Mouse (Mus musculus) neural tube, embryonic 11.5 days (tissue): Measurements from ENCODE around the gene Klhl18. TPM values are rescaled to one million over a fixed set of nuclear protein-coding genes. Genes with fewer than 3 reads are reported as not detected.

Source experiments
- ATAC-seq: fragments of 200-750 bp; cut with Nextera tagmentation; 2 replicates; pipeline ENCODE4 v1.8.0; 2017; ENCODE audit warnings: moderate number of reproducible peaks, mild to moderate bottlenecking, moderate TSS enrichment, moderate library complexity; ENCODE audit not compliant: insufficient read depth, low FRiP score, low TSS enrichment
- DNase-seq: peaks from one replicate; pipeline ENCODE4 v3.0.0-alpha.2; 2015; ENCODE audit warnings: low spot score
- H3K27ac ChIP-seq: fragments of 300-500 bp; sonication (generic); 2 replicates; pipeline ENCODE4 v1.5.1; 2014; ENCODE audit warnings: low read depth, mild to moderate bottlenecking, low read length
- H3K27me3 ChIP-seq: fragments of 300-500 bp; sonication (generic); 2 replicates; pipeline ENCODE4 v1.6.1; 2014; ENCODE audit warnings: mild to moderate bottlenecking, low read length, mixed read lengths; ENCODE audit not compliant: control insufficient read depth, insufficient read depth
- H3K36me3 ChIP-seq: fragments of 300-500 bp; sonication (generic); 2 replicates; pipeline ENCODE4 v1.6.1; 2014; ENCODE audit warnings: mild to moderate bottlenecking, low read length, moderate library complexity, mixed read lengths; ENCODE audit not compliant: control insufficient read depth, insufficient read depth
- H3K4me1 ChIP-seq: fragments of 300-500 bp; sonication (generic); 2 replicates; pipeline ENCODE4 v1.6.1; 2014; ENCODE audit warnings: low read length, mixed read lengths; ENCODE audit not compliant: control insufficient read depth, insufficient read depth
- H3K4me2 ChIP-seq: fragments of 300-500 bp; sonication (generic); 2 replicates; pipeline ENCODE4 v1.6.1; 2014; ENCODE audit warnings: low read depth, mild to moderate bottlenecking, moderate library complexity
- H3K4me3 ChIP-seq: fragments of 300-500 bp; sonication (generic); 2 replicates; pipeline ENCODE4 v1.5.1; 2014; ENCODE audit warnings: low read depth, low read length
- H3K9ac ChIP-seq: fragments of 300-500 bp; sonication (generic); 2 replicates; pipeline ENCODE4 v1.6.1; 2014; ENCODE audit warnings: mild to moderate bottlenecking, low read length
- H3K9me3 ChIP-seq: fragments of 300-500 bp; sonication (generic); 2 replicates; pipeline ENCODE4 v1.6.1; 2016; ENCODE audit warnings: low read length; ENCODE audit not compliant: control insufficient read depth
- WGBS: fragments of 180-500 bp; shearing (Covaris S2); extraction: QIAGEN DNeasy Blood & Tissue Kit; methylation state at CpG from one replicate; pipeline ENCODE4 v1.1.7; 2014; 5-methylcytosine and 5-hydroxymethylcytosine counted together
- polyA plus RNA-seq: library from polyadenylated mRNA; unstranded; fragments of >200 nt; fragmentation: Nextera tagmentation; extraction: Ambion mirVana; gene quantifications from 2 replicates; pipeline ENCODE4 v1.2.1, GENCODE M21; 2014

Gene Klhl18
- polyA plus RNA-seq, 1 experiment from 2014 or later = 11.1 TPM

DNA sequence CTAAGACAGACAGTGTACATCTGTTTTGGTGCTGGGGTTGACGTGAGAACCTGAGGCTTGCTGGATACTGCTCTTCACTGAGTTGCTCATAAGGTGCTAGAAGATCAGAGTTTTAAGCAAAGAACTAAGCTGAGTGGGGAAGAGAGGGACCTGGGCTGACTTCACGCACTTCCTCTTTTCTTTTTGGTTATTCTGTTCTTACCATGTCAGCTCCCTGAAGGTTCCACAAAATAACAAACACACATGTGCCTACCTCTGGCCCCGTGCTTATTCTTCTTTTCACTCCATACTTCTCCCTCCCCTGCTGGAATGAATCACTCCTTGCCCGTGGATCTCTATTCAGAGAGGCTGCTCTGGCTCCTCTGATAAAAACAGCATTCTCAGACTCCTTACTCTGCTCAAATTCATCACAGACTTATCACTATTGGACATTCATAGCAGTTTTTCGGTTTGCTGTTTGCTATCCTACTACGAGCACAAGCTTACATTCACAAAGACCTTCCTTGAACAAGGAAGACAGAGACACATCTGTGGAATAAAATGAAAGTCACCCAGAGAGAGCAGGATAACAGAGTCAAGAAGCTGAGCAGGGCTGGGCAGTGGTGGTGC lies 12.4 kb downstream of the Klhl18 start:
- DNase-seq (no peak), ATAC-seq (no peak)
- no peak overlapping the region for H3K9ac ChIP-seq
- no peaks in the 10 kb centered on the region for H3K9me3 ChIP-seq
- no peaks in the 10 kb centered on the region for H3K4me1 ChIP-seq
- no peak overlapping the region for H3K27ac ChIP-seq
- H3K36me3 ChIP-seq = no peaks in the 10 kb centered on the region
- no peaks in the 10 kb centered on the region for H3K27me3 ChIP-seq
- H3K4me2 ChIP-seq = no peak overlapping the region
- no peak overlapping the region for H3K4me3 ChIP-seq
- 92% methylated on average over 6 of the region's 6 CpGs for WGBS

DNA sequence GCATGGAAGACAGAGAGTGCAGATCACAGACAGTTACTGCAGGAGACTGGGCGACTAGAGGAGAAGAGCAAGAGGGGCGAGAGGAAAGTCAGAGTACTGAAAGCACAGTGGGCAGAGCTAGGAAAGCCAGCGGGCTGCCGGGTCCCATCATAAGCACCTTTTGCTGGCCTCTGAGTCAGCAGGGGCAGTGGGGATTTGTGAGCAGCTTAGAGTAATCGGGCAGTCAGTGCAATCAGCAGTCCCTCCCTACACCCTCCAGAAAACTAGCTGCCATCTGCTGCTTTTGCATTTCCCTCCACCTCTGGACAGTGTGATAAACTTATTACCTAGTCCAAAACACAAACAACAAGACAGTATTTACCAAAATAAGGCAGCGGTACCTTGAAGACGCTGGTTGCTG lies 14.2 kb downstream of the Klhl18 start:
- no peaks in the 10 kb centered on the region for H3K27me3 ChIP-seq
- no peak overlapping the region for H3K4me2 ChIP-seq
- H3K9me3 ChIP-seq = no peaks in the 10 kb centered on the region
- H3K9ac ChIP-seq = no peak overlapping the region
- H3K27ac ChIP-seq = no peak overlapping the region
- no peaks in the 10 kb centered on the region for H3K4me1 ChIP-seq
- H3K4me3 ChIP-seq = no peak overlapping the region
- WGBS = 81% methylated on average over 7 of the region's 7 CpGs
- no peaks in the 10 kb centered on the region for H3K36me3 ChIP-seq
- no peak for ATAC-seq
- DNase-seq = no peak

DNA sequence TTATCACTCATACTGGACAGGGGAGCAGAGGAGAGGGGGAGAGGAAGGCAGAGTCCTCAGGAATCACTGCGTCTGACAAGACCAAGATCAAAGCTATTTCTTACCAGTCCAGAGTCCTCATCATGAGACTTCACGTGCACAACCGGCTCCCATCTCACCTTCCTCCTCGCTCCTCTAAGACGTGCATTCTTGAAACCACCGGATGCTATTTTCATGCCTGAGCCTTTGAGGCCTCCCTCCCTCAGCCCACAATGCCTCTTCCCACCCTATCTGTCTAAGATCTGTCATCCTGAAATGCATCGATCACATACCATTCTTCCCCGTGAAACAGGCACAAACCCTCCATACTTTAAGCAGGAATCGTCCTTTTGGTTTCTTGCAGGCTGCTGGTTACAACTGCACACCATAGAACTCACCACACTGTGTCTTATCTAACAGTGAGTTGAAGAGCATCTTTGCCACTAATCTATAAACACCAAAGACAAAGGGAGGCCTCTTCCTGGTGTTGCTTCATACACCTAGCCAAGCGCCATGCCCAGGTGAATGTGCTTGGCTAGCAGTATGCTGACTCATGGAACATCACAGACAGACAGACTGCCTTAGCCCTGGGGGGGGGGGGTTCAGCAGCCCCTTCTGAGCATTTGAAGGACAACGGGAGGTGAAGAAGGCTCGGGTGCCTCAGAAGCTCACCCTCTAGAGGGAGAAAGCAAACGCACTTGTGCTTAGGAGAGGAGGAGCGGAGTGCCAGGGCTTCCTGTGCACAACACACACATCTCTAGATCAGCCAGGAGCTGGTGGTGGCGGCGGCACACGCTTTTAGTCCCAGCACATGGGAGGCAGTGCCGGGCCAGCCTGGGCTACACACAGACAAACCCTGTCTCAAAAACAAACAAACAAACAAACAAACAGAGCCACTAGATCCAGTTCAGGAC lies 15.3 kb downstream of the Klhl18 start:
- H3K27me3 ChIP-seq = no peaks in the 10 kb centered on the region
- H3K9ac ChIP-seq = no peak overlapping the region
- H3K9me3 ChIP-seq = no peaks in the 10 kb centered on the region
- DNase-seq = no peak
- no peak for ATAC-seq
- no peak overlapping the region for H3K4me2 ChIP-seq
- no peaks in the 10 kb centered on the region for H3K4me1 ChIP-seq
- H3K27ac ChIP-seq = no peak overlapping the region
- no peak overlapping the region for H3K4me3 ChIP-seq
- H3K36me3 ChIP-seq = no peaks in the 10 kb centered on the region
- WGBS = 88% methylated on average over 18 of the region's 18 CpGs

DNA sequence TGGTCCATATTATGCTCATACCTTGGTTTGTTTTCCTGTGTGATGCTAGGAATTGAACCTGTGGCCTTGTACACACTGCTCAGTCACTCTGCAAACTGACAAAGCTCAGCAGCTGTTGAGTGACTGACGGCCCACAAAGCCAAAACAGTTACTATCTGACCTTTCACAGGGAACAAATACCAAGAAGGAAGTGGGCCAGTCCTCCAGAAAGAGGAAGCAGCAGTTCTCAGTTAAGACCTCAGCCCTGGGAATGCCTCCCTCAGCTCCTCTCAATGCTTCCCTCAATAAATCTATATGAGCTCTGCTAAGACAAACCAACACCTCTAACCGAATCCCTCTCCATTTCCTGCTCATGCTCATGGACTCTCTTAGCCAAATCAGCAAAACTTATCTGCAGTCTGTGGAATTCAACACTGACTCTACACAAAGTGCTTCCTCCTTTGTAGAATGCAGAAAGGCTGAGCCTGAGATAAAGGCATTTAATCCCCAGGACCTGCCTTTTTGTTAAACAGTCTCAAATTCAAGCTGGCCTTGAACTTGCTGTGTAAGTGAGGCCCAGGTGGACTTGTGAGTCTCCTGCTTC lies 17.3 kb downstream of the Klhl18 start:
- Histone ChIP-seq H3K36me3 (no peaks in the 10 kb centered on the region), H3K4me1 (no peaks in the 10 kb centered on the region), H3K27ac (no peak overlapping the region), H3K4me2 (no peak overlapping the region), H3K27me3 (no peaks in the 10 kb centered on the region), H3K9ac (no peak overlapping the region), H3K9me3 (no peaks in the 10 kb centered on the region), H3K4me3 (no peak overlapping the region)
- no peak for ATAC-seq
- no peak for DNase-seq
- 79% methylated on average over 2 of the region's 2 CpGs for WGBS

DNA sequence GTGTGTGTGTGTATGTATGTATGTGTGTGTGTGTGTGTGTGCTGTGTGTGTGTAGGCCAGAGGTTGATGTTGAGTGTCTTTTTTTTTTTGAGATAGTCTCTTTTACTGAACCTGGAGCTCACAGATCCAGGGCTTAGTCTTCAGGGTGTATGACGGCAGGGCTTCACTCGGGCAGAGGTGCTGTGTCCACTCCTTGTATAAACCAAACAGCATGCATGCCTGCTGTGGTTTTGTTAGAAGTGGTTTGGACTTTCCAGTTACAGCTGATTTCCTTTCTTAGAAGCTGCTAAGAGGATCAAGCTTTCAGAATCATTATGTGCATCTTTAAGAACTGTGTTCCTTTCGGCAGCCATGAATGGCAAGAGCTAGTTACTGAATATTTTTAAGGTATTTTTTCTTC lies 18.6 kb downstream of the Klhl18 start:
- H3K4me3 ChIP-seq = no peak overlapping the region
- H3K4me1 ChIP-seq = no peaks in the 10 kb centered on the region
- WGBS = 95% methylated on average over 3 of the region's 3 CpGs
- ATAC-seq = no peak
- DNase-seq = no peak
- no peak overlapping the region for H3K4me2 ChIP-seq
- no peaks in the 10 kb centered on the region for H3K36me3 ChIP-seq
- H3K9ac ChIP-seq = no peak overlapping the region
- no peaks in the 10 kb centered on the region for H3K9me3 ChIP-seq
- no peak overlapping the region for H3K27ac ChIP-seq
- no peaks in the 10 kb centered on the region for H3K27me3 ChIP-seq

DNA sequence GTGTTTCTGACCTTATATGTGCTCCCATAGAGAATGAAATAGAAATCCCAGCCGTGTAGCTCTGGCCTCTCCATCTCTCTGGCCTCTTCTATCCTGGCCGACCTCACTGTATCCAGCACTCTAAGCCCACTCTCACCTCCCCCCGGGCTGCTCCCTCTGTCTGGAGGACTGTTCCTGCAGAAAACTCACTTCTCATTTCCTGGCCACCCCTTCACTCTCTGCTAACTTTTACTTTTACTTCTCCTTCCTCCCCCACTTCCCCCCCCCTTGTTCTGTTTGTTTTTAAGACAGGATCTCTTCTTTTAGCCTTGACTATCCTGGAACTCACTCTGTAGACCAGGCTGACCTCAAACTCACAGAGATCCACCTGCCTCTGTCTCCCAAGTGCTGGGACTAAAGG lies 24.0 kb downstream of the Klhl18 start:
- no peak overlapping the region for H3K9ac ChIP-seq
- WGBS = 84% methylated on average over 3 of the region's 3 CpGs
- H3K27ac ChIP-seq = no peak overlapping the region

DNA sequence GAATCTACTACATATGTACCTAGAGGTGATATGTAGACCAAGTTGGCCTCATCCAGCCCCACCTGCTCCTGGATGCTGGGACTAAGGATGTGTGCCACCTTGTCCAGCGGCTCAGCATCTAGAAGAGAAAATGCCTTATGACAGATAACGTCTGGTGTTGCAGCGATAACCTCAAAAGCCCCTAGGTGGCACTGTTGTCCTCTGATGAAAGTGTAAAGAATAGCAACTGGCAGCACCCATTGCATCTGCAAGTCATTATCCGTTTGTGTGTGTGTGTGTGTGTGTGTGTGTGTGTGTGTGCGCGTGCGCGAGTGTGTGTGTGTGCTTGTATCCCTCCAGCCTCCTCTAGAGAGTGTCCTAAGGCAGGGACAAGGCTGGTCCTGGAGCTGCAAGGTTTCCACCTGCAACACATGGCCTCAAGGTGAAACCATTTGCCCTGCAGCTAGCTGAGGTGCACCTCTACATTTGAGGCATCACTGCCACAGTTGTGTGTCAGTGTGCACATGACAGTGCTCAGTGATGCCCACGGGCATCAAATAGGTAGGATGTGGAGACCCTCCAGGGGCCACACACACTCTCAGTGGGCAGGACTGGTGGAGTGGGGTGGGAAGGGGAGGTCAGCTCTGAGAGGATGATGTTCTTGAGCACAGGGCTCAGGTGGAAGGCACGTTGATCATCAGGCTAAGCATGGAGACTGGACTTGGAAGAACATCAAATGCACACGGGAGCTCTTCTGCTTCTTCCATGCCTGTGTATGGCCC lies 27.5 kb downstream of the Klhl18 start:
- H3K4me1 ChIP-seq = no peaks in the 10 kb centered on the region
- DNase-seq (peak; percentile 80), ATAC-seq (no peak)
- WGBS = 28% methylated on average over 11 of the region's 11 CpGs
- H3K4me2 ChIP-seq = no peak overlapping the region
- H3K27ac ChIP-seq = no peak overlapping the region
- no peak overlapping the region for H3K9ac ChIP-seq
- H3K4me3 ChIP-seq = no peak overlapping the region
- no peaks in the 10 kb centered on the region for H3K9me3 ChIP-seq
- H3K27me3 ChIP-seq = no peaks in the 10 kb centered on the region
- H3K36me3 ChIP-seq = no peaks in the 10 kb centered on the region

More for the DNA sequence above, 24.0 kb downstream of the Klhl18 start:
- Histone ChIP-seq H3K4me2 (no peak overlapping the region), H3K4me3 (no peak overlapping the region), H3K9me3 (no peaks in the 10 kb centered on the region), H3K4me1 (no peaks in the 10 kb centered on the region), H3K27me3 (no peaks in the 10 kb centered on the region), H3K36me3 (no peaks in the 10 kb centered on the region)
- DNase-seq (no peak), ATAC-seq (no peak)

DNA sequence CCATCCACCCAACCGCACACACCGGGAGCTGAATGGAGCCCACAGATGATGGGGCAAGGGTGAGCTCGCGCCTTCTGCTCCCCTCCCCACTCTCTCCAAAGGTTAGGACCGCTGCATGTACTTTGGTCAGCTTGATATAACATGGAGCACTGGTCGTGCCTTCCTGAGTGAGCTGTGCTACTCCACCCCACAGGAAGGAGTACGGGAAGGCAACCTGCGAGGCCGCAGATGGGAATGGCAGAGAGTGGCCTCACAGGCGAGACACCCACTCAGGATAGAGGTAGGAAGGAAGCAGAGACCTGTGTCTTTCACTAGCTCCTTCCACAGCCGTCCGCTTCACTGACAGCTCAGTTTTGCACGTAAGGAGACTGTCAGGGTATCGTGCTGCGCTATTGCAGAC lies 28.1 kb downstream of the Klhl18 start:
- Histone ChIP-seq H3K4me1 (no peaks in the 10 kb centered on the region), H3K9ac (no peak overlapping the region), H3K4me3 (no peak overlapping the region), H3K27me3 (no peaks in the 10 kb centered on the region), H3K4me2 (no peak overlapping the region), H3K9me3 (no peaks in the 10 kb centered on the region), H3K27ac (no peak overlapping the region), H3K36me3 (no peaks in the 10 kb centered on the region)
- no peak for DNase-seq
- no peak for ATAC-seq
- 87% methylated on average over 15 of the region's 15 CpGs for WGBS
